Mouse (Mus musculus) liver (tissue): ENCODE measurements around the gene Tacc2.

ENCODE experiments used
- DNase-seq: peaks from one replicate; pipeline ENCODE4 v3.0.0-alpha.2; 2020; ENCODE audit warnings: mixed read lengths

Gene Tacc2

GRCm38 (mm10) chr7:130732908-130733307 is 155.7 kb downstream of the Tacc2 start:
- DNase-seq, result no peak

- no peak for DNase-seq
Measured at GRCm38 (mm10) chr7:130733423-130733822, 156.2 kb downstream of the Tacc2 start.

GRCm38 (mm10) chr7:130734195-130734787 is 157.1 kb downstream of the Tacc2 start:
- no peak for DNase-seq

- DNase-seq, result no peak
Measured at GRCm38 (mm10) chr7:130741099-130741498, 163.9 kb downstream of the Tacc2 start.

- DNase-seq, result no peak
Measured at GRCm38 (mm10) chr7:130743239-130744025, 166.2 kb downstream of the Tacc2 start.

- no peak for DNase-seq
Measured at GRCm38 (mm10) chr7:130749165-130749564, 171.9 kb downstream of the Tacc2 start.

- DNase-seq, result no peak
Measured at GRCm38 (mm10) chr7:130750752-130751490, 173.7 kb downstream of the Tacc2 start.

GRCm38 (mm10) chr7:130751678-130752077 is 174.4 kb downstream of the Tacc2 start:
- no peak for DNase-seq

GRCm38 (mm10) chr7:130754790-130755189 is 177.6 kb downstream of the Tacc2 start:
- no peak for DNase-seq

- no peak for DNase-seq
Measured at GRCm38 (mm10) chr7:130756343-130756835, 179.2 kb downstream of the Tacc2 start.

- no peak for DNase-seq
Measured at GRCm38 (mm10) chr7:130757326-130757865, 180.2 kb downstream of the Tacc2 start.

GRCm38 (mm10) chr7:130762071-130762897 is 185.0 kb downstream of the Tacc2 start:
- DNase-seq, result peak; percentile 56

GRCm38 (mm10) chr7:130764160-130764559 is 186.9 kb downstream of the Tacc2 start:
- no peak for DNase-seq

- no peak for DNase-seq
Measured at GRCm38 (mm10) chr7:130766411-130767170, 189.4 kb downstream of the Tacc2 start.

- DNase-seq, result no peak
Measured at GRCm38 (mm10) chr7:130768151-130768550, 190.9 kb downstream of the Tacc2 start.

GRCm38 (mm10) chr7:130770707-130771106 is 193.5 kb downstream of the Tacc2 start:
- DNase-seq, result peak; percentile 74

GRCm38 (mm10) chr7:130773171-130773830 is 196.1 kb downstream of the Tacc2 start:
- peak; percentile 50 for DNase-seq

- no peak for DNase-seq
Measured at GRCm38 (mm10) chr7:130773914-130774630, 196.8 kb downstream of the Tacc2 start, which contains the start of gene Btbd16. Gene Btbd16 (plus strand): TSS chr7:130774069.

GRCm38 (mm10) chr7:130780866-130781419 is 203.7 kb downstream of the Tacc2 start:
- DNase-seq, result no peak
